Mouse (Mus musculus) gastrocnemius, postnatal 4 days (tissue): Measurements from ENCODE around the gene Sap25. TPM values are rescaled to one million over a fixed set of nuclear protein-coding genes. Genes with fewer than 3 reads are reported as not detected.

Experiments
- total RNA-seq, 2 experiments: library from RNA; stranded (reverse); gene quantifications; 2 replicates each; pipeline ENCODE4 v1.2.3; 2021

The Sap25 gene
- total RNA-seq, 2 experiments from 2014 or later: 3.2 to 3.8 TPM

Other genes starting within 250 kb of the Sap25 start
- gene Zan, start 164.3 kb upstream of the Sap25 start, total RNA-seq: under 1 TPM; 0.18 to 0.56 TPM
- gene Pop7, start 138.8 kb upstream of the Sap25 start, total RNA-seq: 10 to 100 TPM; 19.8 to 22.6 TPM
- gene Gigyf1, start 122.8 kb upstream of the Sap25 start, total RNA-seq: 10 to 100 TPM; 27.5 to 30.7 TPM
- gene Epo, start 108.1 kb upstream of the Sap25 start, total RNA-seq: not detected
- gene Gnb2, start 107.8 kb upstream of the Sap25 start, total RNA-seq: 100 to 1,000 TPM; 483 to 529 TPM
- gene Actl6b, start 87.8 kb upstream of the Sap25 start, total RNA-seq: not detected
- gene Tfr2, start 71.5 kb upstream of the Sap25 start, total RNA-seq: under 1 TPM; 0.29 to 0.31 TPM
- 10 to 100 TPM; 31.1 to 35.3 TPM for gene Mospd3, start 40.3 kb upstream of the Sap25 start, total RNA-seq
- 100 to 1,000 TPM; 362 to 399 TPM for gene Pcolce, start 27.6 kb upstream of the Sap25 start, total RNA-seq
- gene Fbxo24, start 12.3 kb upstream of the Sap25 start, total RNA-seq: under 1 TPM; 0.74 to 0.80 TPM
- 10 to 100 TPM; 19.2 to 23.0 TPM for gene Lrch4, start 12.2 kb upstream of the Sap25 start, total RNA-seq
- gene Gm20605, start 12.2 kb upstream of the Sap25 start, total RNA-seq: 10 to 100 TPM in 1 of 2 experiments, 1 to 10 TPM in 1; 8.6 to 11.0 TPM
- 1 to 10 TPM in 1 of 2 experiments, under 1 TPM in 1; 0.59 to 1.2 TPM for gene Irs3, start 4.4 kb downstream of the Sap25 start, total RNA-seq
- gene Agfg2, start 43.4 kb downstream of the Sap25 start, total RNA-seq: 1 to 10 TPM; 7.8 to 7.9 TPM
- gene Nyap1, start 100.3 kb downstream of the Sap25 start, total RNA-seq: 1 to 10 TPM in 1 of 2 experiments, under 1 TPM in 1; 0.73 to 1.2 TPM
- 100 to 1,000 TPM; 162 to 187 TPM for gene Tsc22d4, start 104.4 kb downstream of the Sap25 start, total RNA-seq
- gene Ppp1r35, start 137.5 kb downstream of the Sap25 start, total RNA-seq: 10 to 100 TPM; 14.5 to 15.8 TPM
- gene Mepce, start 146.3 kb downstream of the Sap25 start, total RNA-seq: 10 to 100 TPM; 25.0 to 34.2 TPM
- gene Zcwpw1, start 146.5 kb downstream of the Sap25 start, total RNA-seq: 1 to 10 TPM; 4.3 to 5.6 TPM
- gene Pilra, start 194.9 kb downstream of the Sap25 start, total RNA-seq: 1 to 10 TPM; 1.7 to 2.4 TPM
- gene Pilrb1, start 216.8 kb downstream of the Sap25 start, total RNA-seq: under 1 TPM; 0.59 to 0.98 TPM
- gene Pilrb2, start 230.5 kb downstream of the Sap25 start, total RNA-seq: 1 to 10 TPM in 1 of 2 experiments, under 1 TPM in 1; 0.69 to 1.1 TPM